Mouse (Mus musculus) CD4-positive, CD25-positive, alpha-beta regulatory T cell (primary cell): ENCODE measurements around the gene Dppa4. TPM values are rescaled to one million over a fixed set of nuclear protein-coding genes. Genes with fewer than 3 reads are reported as not detected.

Source experiments
- polyA plus RNA-seq: library from polyadenylated mRNA; unstranded; fragments of 100-300 nt; shearing (Covaris generic); gene quantifications from one replicate; pipeline ENCODE4 v1.2.1, GENCODE M21; 2017

Dppa4 gene
- polyA plus RNA-seq: not detected

DNA sequence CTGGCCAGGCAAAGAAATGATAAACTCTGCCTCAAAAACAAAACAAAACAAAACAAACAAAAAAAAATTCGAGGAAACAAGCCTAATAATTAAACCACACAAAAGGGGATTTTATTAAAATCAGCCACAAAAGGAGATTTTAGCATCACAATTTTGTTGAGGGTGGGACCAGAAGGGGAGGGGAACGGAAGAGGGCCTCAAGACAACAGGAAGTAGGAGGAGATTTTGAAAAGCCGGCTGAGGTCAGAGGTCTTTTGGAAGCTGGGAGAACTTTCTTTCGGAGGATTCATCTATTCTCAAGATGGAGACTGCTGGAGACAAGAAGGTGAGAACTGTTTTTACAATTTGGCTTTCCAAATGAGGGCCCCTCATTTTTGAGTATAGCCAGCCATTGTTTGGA lies at the start of gene Dppa4:
Gene Dppa4 (plus strand): TSS at position 217 of the 400 bp plus-strand sequence.

DNA sequence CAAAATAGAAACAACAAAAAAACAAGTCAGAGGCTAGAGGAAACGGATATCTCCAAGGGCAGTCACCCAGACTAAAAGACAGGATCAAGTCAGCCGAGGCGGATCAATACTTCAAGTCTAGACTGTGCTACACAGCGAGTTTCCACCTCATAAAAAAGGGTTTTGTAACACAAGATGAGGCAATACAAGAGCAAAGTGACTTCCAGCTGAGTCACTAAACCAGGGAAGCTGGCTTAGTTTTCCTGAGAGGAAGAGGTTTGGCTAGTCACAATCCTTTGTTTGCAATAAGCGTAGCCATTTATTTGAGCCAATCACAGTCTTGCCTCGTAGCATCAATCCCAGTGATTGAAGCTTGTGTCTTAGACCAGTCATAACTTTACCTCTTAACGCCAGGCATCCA lies 20.0 kb downstream of the Dppa4 start, which contains the start of gene Dppa2:
Gene Dppa2 (plus strand): TSS at position 400 of the 400 bp plus-strand sequence.

Other genes starting within 250 kb of the Dppa4 start
- gene Dppa2, start 20.2 kb downstream of the Dppa4 start, polyA plus RNA-seq: not detected
- gene Gm5485, start 128.7 kb downstream of the Dppa4 start, polyA plus RNA-seq: not detected
- gene Morc1, start 147.5 kb downstream of the Dppa4 start, polyA plus RNA-seq: 0.31 TPM